Mouse (Mus musculus) thymus, adult 2 months (tissue): ENCODE measurements at regions not wholly inside any gene's neighbourhood (a gene's known extent, or its start where the extent isn't known, plus 50 kb on each side); places are given as distances from the start of the nearest gene placed in this dataset.

Experiments used
- DNase-seq: peaks from one replicate; pipeline ENCODE4 v3.0.0; 2021
- H3K27ac ChIP-seq: fragments of 200-500 bp; 2 replicates; pipeline ENCODE4 v1.5.1; 2012; ENCODE audit warnings: low read length, control low read depth; ENCODE audit not compliant: control insufficient read depth, insufficient read depth
- H3K27me3 ChIP-seq: fragments of 200-500 bp; 2 replicates; pipeline ENCODE4 v1.6.1; 2012; ENCODE audit warnings: mild to moderate bottlenecking, low read length, moderate library complexity, mixed read lengths; ENCODE audit not compliant: control insufficient read depth, insufficient read depth
- H3K36me3 ChIP-seq: fragments of 200-500 bp; 2 replicates; pipeline ENCODE4 v1.6.1; 2012; ENCODE audit warnings: mild to moderate bottlenecking, low read length, moderate library complexity; ENCODE audit not compliant: control insufficient read depth, insufficient read depth
- H3K4me1 ChIP-seq: fragments of 200-500 bp; replicated peaks from 2 replicates; pipeline ENCODE4 v1.6.1; 2012; ENCODE audit warnings: low read length; ENCODE audit not compliant: control insufficient read depth, insufficient read depth
- H3K4me3 ChIP-seq: fragments of 200-500 bp; 2 replicates; pipeline ENCODE4 v1.5.1; 2012; ENCODE audit warnings: mild to moderate bottlenecking, low read length, control low read depth, moderate library complexity; ENCODE audit not compliant: control insufficient read depth, insufficient read depth
- CTCF ChIP-seq: fragments of 200-500 bp; IDR thresholded peaks from 2 replicates; pipeline ENCODE4 v1.5.1; 2012; ENCODE audit warnings: mild to moderate bottlenecking, control low read depth, low read length, moderate library complexity, borderline replicate concordance; ENCODE audit not compliant: control insufficient read depth, poor library complexity, insufficient read depth; ENCODE audit errors: extremely low read depth
- POLR2A ChIP-seq: fragments of 200-500 bp; IDR thresholded peaks from 2 replicates; pipeline ENCODE4 v1.6.1; 2012; ENCODE audit warnings: mild to moderate bottlenecking, low read length, control low read depth, moderate library complexity; ENCODE audit not compliant: control insufficient read depth, poor library complexity, insufficient read depth; ENCODE audit errors: extremely low read depth
- WGBS: fragments of 180-500 bp; shearing (Covaris S2); methylation state at CpG from one replicate; pipeline ENCODE4 v1.1.7; 2018; 5-methylcytosine and 5-hydroxymethylcytosine counted together

- H3K36me3 ChIP-seq: no peaks in the 10 kb centered on the region
- H3K4me1 ChIP-seq: no peaks in the 10 kb centered on the region
- WGBS: 96% methylated on average over 4 of the region's 4 CpGs
- no peak overlapping the region for H3K27ac ChIP-seq
- DNase-seq: no peak
- H3K27me3 ChIP-seq: no peaks in the 10 kb centered on the region
- no peak overlapping the region for H3K4me3 ChIP-seq
- TF ChIP-seq CTCF (no peak), POLR2A (no peak)
Observed at GRCm38 (mm10) chr2:50513276-50513675, 216.7 kb upstream of the Mmadhc start.

GRCm38 (mm10) chr2:50498713-50499112 is 202.1 kb upstream of the Mmadhc start:
- Histone ChIP-seq H3K4me1 (peaks cover 8% of the 10 kb centered on the region), H3K27me3 (no peaks in the 10 kb centered on the region), H3K36me3 (no peaks in the 10 kb centered on the region), H3K27ac (no peak overlapping the region), H3K4me3 (no peak overlapping the region)
- WGBS: 93% methylated on average over 8 of the region's 8 CpGs
- no peak for TF ChIP-seq POLR2A
- TF ChIP-seq CTCF: no peak
- no peak for DNase-seq

- peaks cover 8% of the 10 kb centered on the region for H3K4me1 ChIP-seq
- H3K27me3 ChIP-seq: no peaks in the 10 kb centered on the region
- TF ChIP-seq CTCF (no peak), POLR2A (no peak)
- no peak overlapping the region for H3K27ac ChIP-seq
- no peak overlapping the region for H3K4me3 ChIP-seq
- 91% methylated on average over 3 of the region's 3 CpGs for WGBS
- no peaks in the 10 kb centered on the region for H3K36me3 ChIP-seq
- DNase-seq: no peak
Observed at GRCm38 (mm10) chr2:50496057-50496433, 199.4 kb upstream of the Mmadhc start.

- Histone ChIP-seq H3K27me3 (no peaks in the 10 kb centered on the region), H3K4me3 (no peak overlapping the region), H3K27ac (no peak overlapping the region), H3K36me3 (no peaks in the 10 kb centered on the region), H3K4me1 (peaks cover 8% of the 10 kb centered on the region)
- 66% methylated on average over 5 of the region's 5 CpGs for WGBS
- TF ChIP-seq CTCF (no peak), POLR2A (no peak)
- DNase-seq: no peak
Observed at GRCm38 (mm10) chr2:50495141-50496056, 198.8 kb upstream of the Mmadhc start.

GRCm38 (mm10) chr2:50493597-50494335 is 197.2 kb upstream of the Mmadhc start:
- DNase-seq: peak; percentile 35
- Histone ChIP-seq H3K4me1 (peaks cover 8% of the 10 kb centered on the region), H3K4me3 (no peak overlapping the region), H3K27ac (peak overlapping the region; percentile 45; the same call in 1 of the 2 replicates), H3K27me3 (no peaks in the 10 kb centered on the region), H3K36me3 (no peaks in the 10 kb centered on the region)
- TF ChIP-seq POLR2A (no peak), CTCF (no peak)
- WGBS: 17% methylated on average over 4 of the region's 4 CpGs

- no peaks in the 10 kb centered on the region for H3K27me3 ChIP-seq
- DNase-seq: no peak
- 44% methylated on average over 4 of the region's 4 CpGs for WGBS
- TF ChIP-seq POLR2A (no peak), CTCF (no peak)
- no peak overlapping the region for H3K4me3 ChIP-seq
- H3K36me3 ChIP-seq: no peaks in the 10 kb centered on the region
- no peaks in the 10 kb centered on the region for H3K4me1 ChIP-seq
- no peak overlapping the region for H3K27ac ChIP-seq
Observed at GRCm38 (mm10) chr2:50463799-50464198, 167.2 kb upstream of the Mmadhc start.

- no peaks in the 10 kb centered on the region for H3K4me1 ChIP-seq
- TF ChIP-seq POLR2A: no peak
- TF ChIP-seq CTCF: no peak
- 98% methylated on average over 1 of the region's 1 CpGs for WGBS
- no peak for DNase-seq
- no peak overlapping the region for H3K27ac ChIP-seq
- no peaks in the 10 kb centered on the region for H3K36me3 ChIP-seq
- no peak overlapping the region for H3K4me3 ChIP-seq
- no peaks in the 10 kb centered on the region for H3K27me3 ChIP-seq
Observed at GRCm38 (mm10) chr2:50462378-50462777, 165.8 kb upstream of the Mmadhc start.
